Comparison of ENCODE assay signal across 8 mouse cellular contexts in genomic region chr11:119125929-119126861, GRCm38 (mm10). TPM values are rescaled to one million over a fixed set of nuclear protein-coding genes. Genes with fewer than 3 reads are reported as not detected.
DNase-seq lines count a peak whose midpoint lies in the region; ATAC-seq and TF ChIP-seq lines count a peak whose summit lies in the region.

No protein-coding gene starts in this region.

- POLR2A ChIA-PET in Patski (lab: Charles Lee): interaction anchor here (0.7 to 2.6 kb wide), 7 partner anchors 9 to 102 kb away, joined by 3 to 9 read pairs (median 3); partner anchors contain the start of gene Cbx4

- peak overlapping the region; percentile 58 for H3K9ac ChIP-seq in heart, adult 2 months (ENCODE audit: low read depth, low read length)
- H3K9ac ChIP-seq in limb, embryonic 14.5 days (ENCODE audit: low read depth, low read length, severe bottlenecking): no peak overlapping the region
- H3K9ac ChIP-seq in midbrain, embryonic 14.5 days (replicated peaks; ENCODE audit: low read length): no peak overlapping the region; the same call in 1 of the 2 replicates

- peak; percentile 83 for DNase-seq in Patski (ENCODE audit: low read depth, low spot score)
- peak; percentile 79 for DNase-seq in embryonic facial prominence, embryonic 10.5 days (ENCODE audit: low spot score)
- DNase-seq in heart, adult 2 months: peak; percentile 88 to 92
- DNase-seq in kidney, adult 18-20 months: peak; percentile 90
- peak; percentile 70 for DNase-seq in limb, embryonic 14.5 days (ENCODE audit: low spot score)
- peak; percentile 76 for DNase-seq in midbrain, embryonic 14.5 days
- peak; percentile 57 for DNase-seq in splenic B cell, adult 2 months (ENCODE audit: low read depth, low spot score)

- H3K4me3 ChIP-seq in embryonic facial prominence, embryonic 10.5 days: peak overlapping the region; percentile 34
- H3K4me3 ChIP-seq in heart, adult 2 months: no peak overlapping the region
- no peak overlapping the region for H3K4me3 ChIP-seq in limb, embryonic 14.5 days (replicated peaks; ENCODE audit: low read length)
- H3K4me3 ChIP-seq in midbrain, embryonic 14.5 days (replicated peaks; ENCODE audit: low read depth, low read length): no peak overlapping the region

- CTCF ChIA-PET in Patski (lab: Charles Lee): interaction anchor here (0.5 to 2.1 kb wide), 7 partner anchors 15 to 86 kb away, joined by 3 to 7 read pairs (median 6); partner anchors contain the start of genes Cbx4 and Cbx8

- WGBS in embryonic facial prominence, embryonic 10.5 days: 26% methylated on average over 23 of the region's 23 CpGs
- 15% methylated on average over 23 of the region's 23 CpGs for WGBS in heart, adult 2 months
- 25% methylated on average over 23 of the region's 23 CpGs for WGBS in limb, embryonic 14.5 days
- 38% methylated on average over 23 of the region's 23 CpGs for WGBS in midbrain, embryonic 14.5 days

- H3K4me2 ChIP-seq in limb, embryonic 14.5 days (replicated peaks; ENCODE audit: low read depth, low read length, severe bottlenecking): peak overlapping the region; percentile 28; the same call in 1 of the 2 replicates
- H3K4me2 ChIP-seq in midbrain, embryonic 14.5 days (ENCODE audit: low read length): peak overlapping the region; percentile 15; the same call in 1 of the 2 replicates

- in situ Hi-C loops in Patski (cut with MboI; ENCODE audit: low pct_unique_long_range_greater_than_20kb): loop anchor here (5.0 kb wide), 1 partner anchor 61 kb away; no protein-coding TSS in a partner anchor

- peak; percentile 50; the same call in 1 of the 2 replicates for TF ChIP-seq POLR2A in heart, adult 2 months (IDR thresholded peaks at IDR 0.05; ENCODE audit: insufficient read depth, low read depth, low read length)
- no peak for TF ChIP-seq POLR2A in limb, embryonic 14.5 days (IDR thresholded peaks at IDR 0.05; ENCODE audit: borderline replicate concordance, extremely low read depth, insufficient read depth, insufficient read length)

- H3K27me3 ChIP-seq in Patski: no peaks in the 10 kb centered on the region
- H3K27me3 ChIP-seq in embryonic facial prominence, embryonic 10.5 days (replicated peaks; ENCODE audit: low read depth, poor library complexity, severe bottlenecking): peaks cover 95% of the 10 kb centered on the region
- H3K27me3 ChIP-seq in heart, adult 2 months (ENCODE audit: control insufficient read depth, insufficient read depth, low read length): no peaks in the 10 kb centered on the region
- H3K27me3 ChIP-seq in limb, embryonic 14.5 days (ENCODE audit: control insufficient read depth, insufficient read depth, low read length): no peaks in the 10 kb centered on the region
- H3K27me3 ChIP-seq in midbrain, embryonic 14.5 days (ENCODE audit: control insufficient read depth, insufficient read depth, low read length): no peaks in the 10 kb centered on the region
- no peaks in the 10 kb centered on the region for H3K27me3 ChIP-seq in splenic B cell, adult 2 months (ENCODE audit: control insufficient read depth, insufficient read depth, low read length, poor library complexity, severe bottlenecking)

- no peaks in the 10 kb centered on the region for H3K79me2 ChIP-seq in heart, adult 2 months (replicated peaks; ENCODE audit: control insufficient read depth, insufficient read depth, low read length)

- no peaks in the 10 kb centered on the region for H3K36me3 ChIP-seq in embryonic facial prominence, embryonic 10.5 days (replicated peaks)
- H3K36me3 ChIP-seq in heart, adult 2 months (ENCODE audit: control insufficient read depth, insufficient read depth, low read length): no peaks in the 10 kb centered on the region
- H3K36me3 ChIP-seq in limb, embryonic 14.5 days (ENCODE audit: control insufficient read depth, insufficient read depth, low read length): no peaks in the 10 kb centered on the region
- no peaks in the 10 kb centered on the region for H3K36me3 ChIP-seq in midbrain, embryonic 14.5 days (ENCODE audit: control insufficient read depth, insufficient read depth, low read length)
- no peaks in the 10 kb centered on the region for H3K36me3 ChIP-seq in splenic B cell, adult 2 months (ENCODE audit: control insufficient read depth, insufficient read depth, low read length, poor library complexity, severe bottlenecking)

- TF ChIP-seq EP300 in heart, adult 2 months (IDR thresholded peaks at IDR 0.05; ENCODE audit: insufficient read depth, low read depth, low read length): peak; percentile 85

- peak; percentile 72 for ATAC-seq in Patski
- ATAC-seq in limb, embryonic 14.5 days (ENCODE audit: low FRiP score, low read depth): peak; percentile 68
- ATAC-seq in midbrain, embryonic 14.5 days (ENCODE audit: low FRiP score, low TSS enrichment): 0 out of 2 replicates have a peak, but pooled peaks have one; percentile 29
- ATAC-seq in erythroid progenitor cell, adult 5-6 weeks (replicated peaks; ENCODE audit: low FRiP score, poor library complexity, severe bottlenecking): no peak

- peaks cover 63% of the 10 kb centered on the region for H3K4me1 ChIP-seq in embryonic facial prominence, embryonic 10.5 days
- peaks cover 13% of the 10 kb centered on the region for H3K4me1 ChIP-seq in heart, adult 2 months (ENCODE audit: control insufficient read depth, insufficient read depth, low read length)
- peaks cover 34% of the 10 kb centered on the region for H3K4me1 ChIP-seq in limb, embryonic 14.5 days (ENCODE audit: control insufficient read depth, insufficient read depth, low read length)
- peaks cover 37% of the 10 kb centered on the region for H3K4me1 ChIP-seq in midbrain, embryonic 14.5 days (ENCODE audit: control insufficient read depth, insufficient read depth, low read length)

- no peak for TF ChIP-seq CTCF in Patski (IDR thresholded peaks at IDR 0.05)
- peak; percentile 84 for TF ChIP-seq CTCF in heart, adult 2 months (IDR thresholded peaks at IDR 0.05)

- peak overlapping the region; percentile 65; the same call in 1 of the 2 replicates for H3K27ac ChIP-seq in embryonic facial prominence, embryonic 10.5 days (replicated peaks)
- H3K27ac ChIP-seq in heart, adult 2 months: peak overlapping the region; percentile 77
- peak overlapping the region; percentile 50; the same call in 1 of the 2 replicates for H3K27ac ChIP-seq in limb, embryonic 14.5 days (replicated peaks; ENCODE audit: low read depth, low read length)
- peak overlapping the region; percentile 28; the same call in 1 of the 2 replicates for H3K27ac ChIP-seq in midbrain, embryonic 14.5 days (replicated peaks; ENCODE audit: low read depth, low read length)

- intact Hi-C loops in heart, adult 2 months (cut with DNase I): loop anchor here (1.0 to 2.0 kb wide), 3 partner anchors 35 to 69 kb away; no protein-coding TSS in a partner anchor

- no peaks in the 10 kb centered on the region; the same call in 1 of the 2 replicates for H3K9me3 ChIP-seq in embryonic facial prominence, embryonic 10.5 days
- no peaks in the 10 kb centered on the region for H3K9me3 ChIP-seq in limb, embryonic 14.5 days (ENCODE audit: control insufficient read depth, low read length)
- no peaks in the 10 kb centered on the region for H3K9me3 ChIP-seq in midbrain, embryonic 14.5 days (ENCODE audit: control insufficient read depth, low read length)

RNA-seq across cellular contexts. Expression of gene Cbx4, which starts 40.2 kb away (rescaled TPM):
- polyA plus RNA-seq in Patski (2021): 22.0 TPM
- polyA plus RNA-seq in embryonic facial prominence, embryonic 10.5 days (2016; fragmentation: Nextera tagmentation; extraction: Ambion mirVana): 4.7 and 5.2 TPM in 2 replicates
- 10 to 100 TPM in 1 of 2 experiments, 1 to 10 TPM in 1; 8.1 to 12.3 TPM for total RNA-seq in heart, adult 2 months (2021)
- polyA plus RNA-seq in heart, adult 2 months (2012; rRNA removed): 4.7 and 5.4 TPM in 2 replicates
- 23.1 and 24.3 TPM in 2 replicates for polyA plus RNA-seq in limb, embryonic 14.5 days (2012; rRNA removed)
- polyA plus RNA-seq in limb, embryonic 14.5 days (2014; fragmentation: Nextera tagmentation; extraction: Ambion mirVana): 10.9 and 11.4 TPM in 2 replicates
- 19.0 and 19.3 TPM in 2 replicates for polyA plus RNA-seq in midbrain, embryonic 14.5 days (2014; fragmentation: Nextera tagmentation; extraction: Ambion mirVana)
- total RNA-seq in erythroid progenitor cell, adult 5-6 weeks (2015; ENCODE audit: low replicate concordance): 5.4 and 13.4 TPM in 2 replicates
- 2.7 and 4.4 TPM in 2 replicates for total RNA-seq in erythroid progenitor cell, adult 5-6 weeks (2017; ENCODE audit: low replicate concordance)
